Mouse (Mus musculus): ENCODE results near the gene Rarres1. TPM values are rescaled to one million over a fixed set of nuclear protein-coding genes. Genes with fewer than 3 reads are reported as not detected.

The Rarres1 gene
- polyA plus RNA-seq, 1 experiment from 2014 or later = 9.8 TPM

- peaks cover 11% of the 10 kb centered on the region; the same call in 1 of the 2 replicates for H3K4me1 ChIP-seq
- ATAC-seq (ENCODE audit: insufficient number of reproducible peaks, low FRiP score, low TSS enrichment, low read depth) = no peak
- H3K9ac ChIP-seq = no peak overlapping the region
- H3K27me3 ChIP-seq = no peaks in the 10 kb centered on the region
- peak overlapping the region; percentile 66 for H3K4me3 ChIP-seq
- no peaks in the 10 kb centered on the region for H3K9me3 ChIP-seq
- peak overlapping the region; percentile 83 for H3K4me2 ChIP-seq
- no peak overlapping the region; the same call in 1 of the 2 replicates for H3K27ac ChIP-seq
- WGBS = 28% methylated on average over 10 of the region's 10 CpGs
- H3K36me3 ChIP-seq = peaks cover 31% of the 10 kb centered on the region
Measured at GRCm38 (mm10) chr3:67462578-67462977, 52.7 kb downstream of the Rarres1 start.

GRCm38 (mm10) chr3:67462015-67462414 is 53.3 kb downstream of the Rarres1 start:
- Histone ChIP-seq H3K4me1 (peaks cover 11% of the 10 kb centered on the region; the same call in 1 of the 2 replicates), H3K9me3 (no peaks in the 10 kb centered on the region), H3K27me3 (no peaks in the 10 kb centered on the region), H3K27ac (no peak overlapping the region), H3K4me2 (peak overlapping the region; percentile 83; the same call in 1 of the 2 replicates), H3K9ac (no peak overlapping the region), H3K36me3 (peaks cover 36% of the 10 kb centered on the region), H3K4me3 (peak overlapping the region; percentile 66)
- no peak for ATAC-seq (ENCODE audit: insufficient number of reproducible peaks, low FRiP score, low TSS enrichment, low read depth)
- WGBS = 80% methylated on average over 7 of the region's 7 CpGs

GRCm38 (mm10) chr3:67459881-67460280 is 55.4 kb downstream of the Rarres1 start:
- H3K27ac ChIP-seq = no peak overlapping the region
- WGBS = 85% methylated on average over 3 of the region's 3 CpGs
- no peaks in the 10 kb centered on the region for H3K27me3 ChIP-seq

GRCm38 (mm10) chr3:67450601-67451210 is 64.6 kb downstream of the Rarres1 start:
- Histone ChIP-seq H3K36me3 (peaks cover 79% of the 10 kb centered on the region), H3K9ac (no peak overlapping the region), H3K9me3 (no peaks in the 10 kb centered on the region), H3K4me2 (no peak overlapping the region), H3K4me3 (no peak overlapping the region), H3K27me3 (no peaks in the 10 kb centered on the region), H3K4me1 (no peaks in the 10 kb centered on the region), H3K27ac (no peak overlapping the region)
- WGBS = 78% methylated on average over 5 of the region's 5 CpGs
- ATAC-seq (ENCODE audit: insufficient number of reproducible peaks, low FRiP score, low TSS enrichment, low read depth) = no peak

More at GRCm38 (mm10) chr3:67459881-67460280, 55.4 kb downstream of the Rarres1 start:
- Histone ChIP-seq H3K9ac (no peak overlapping the region), H3K4me2 (no peak overlapping the region), H3K4me3 (no peak overlapping the region), H3K36me3 (peaks cover 56% of the 10 kb centered on the region), H3K4me1 (peaks cover 11% of the 10 kb centered on the region; the same call in 1 of the 2 replicates), H3K9me3 (no peaks in the 10 kb centered on the region)
- no peak for ATAC-seq (ENCODE audit: insufficient number of reproducible peaks, low FRiP score, low TSS enrichment, low read depth)

GRCm38 (mm10) chr3:67449660-67450059 is 65.7 kb downstream of the Rarres1 start:
- H3K27ac ChIP-seq = no peak overlapping the region
- no peak for ATAC-seq (ENCODE audit: insufficient number of reproducible peaks, low FRiP score, low TSS enrichment, low read depth)
- no peak overlapping the region for H3K4me2 ChIP-seq
- H3K4me1 ChIP-seq = no peaks in the 10 kb centered on the region
- H3K9me3 ChIP-seq = no peaks in the 10 kb centered on the region
- H3K4me3 ChIP-seq = no peak overlapping the region
- H3K36me3 ChIP-seq = peaks cover 74% of the 10 kb centered on the region
- 93% methylated on average over 21 of the region's 21 CpGs for WGBS
- H3K9ac ChIP-seq = no peak overlapping the region
- H3K27me3 ChIP-seq = no peaks in the 10 kb centered on the region

GRCm38 (mm10) chr3:67447143-67447542 is 68.2 kb downstream of the Rarres1 start:
- peaks cover 70% of the 10 kb centered on the region for H3K36me3 ChIP-seq
- WGBS = 91% methylated on average over 2 of the region's 2 CpGs

GRCm38 (mm10) chr3:67434011-67434410 is 81.3 kb downstream of the Rarres1 start:
- H3K4me1 ChIP-seq = peaks cover 6% of the 10 kb centered on the region
- no peak overlapping the region for H3K4me2 ChIP-seq
- H3K36me3 ChIP-seq = peaks cover 48% of the 10 kb centered on the region
- 92% methylated on average over 6 of the region's 6 CpGs for WGBS
- ATAC-seq (ENCODE audit: insufficient number of reproducible peaks, low FRiP score, low TSS enrichment, low read depth) = no peak
- H3K4me3 ChIP-seq = no peak overlapping the region
- H3K27me3 ChIP-seq = no peaks in the 10 kb centered on the region
- H3K9ac ChIP-seq = no peak overlapping the region
- H3K27ac ChIP-seq = no peak overlapping the region
- no peaks in the 10 kb centered on the region for H3K9me3 ChIP-seq

More at GRCm38 (mm10) chr3:67447143-67447542, 68.2 kb downstream of the Rarres1 start:
- ATAC-seq (ENCODE audit: insufficient number of reproducible peaks, low FRiP score, low TSS enrichment, low read depth) = no peak
- H3K27me3 ChIP-seq = no peaks in the 10 kb centered on the region
- no peak overlapping the region for H3K4me3 ChIP-seq
- no peaks in the 10 kb centered on the region for H3K9me3 ChIP-seq
- H3K9ac ChIP-seq = no peak overlapping the region
- H3K4me2 ChIP-seq = no peak overlapping the region
- no peaks in the 10 kb centered on the region for H3K4me1 ChIP-seq
- H3K27ac ChIP-seq = no peak overlapping the region

GRCm38 (mm10) chr3:67429999-67430380 is 85.3 kb downstream of the Rarres1 start, which contains the start of gene Gfm1:
Gene Gfm1 (plus strand): TSS chr3:67430096.
- Histone ChIP-seq H3K4me3 (peak within 1 kb of the TSS; percentile 94), H3K4me1 (peaks cover 6% of the 10 kb centered on the region), H3K27ac (peak within 1 kb of the TSS; percentile 18; the same call in 1 of the 2 replicates), H3K27me3 (no peaks in the 10 kb centered on the region), H3K9ac (peak within 1 kb of the TSS; percentile 81), H3K4me2 (peak within 1 kb of the TSS; percentile 66), H3K9me3 (peaks cover 4% of the 10 kb centered on the region; the same call in 1 of the 2 replicates), H3K36me3 (peaks cover 19% of the 10 kb centered on the region)
- ATAC-seq (ENCODE audit: insufficient number of reproducible peaks, low FRiP score, low TSS enrichment, low read depth) = peak; percentile 80
- 0% methylated on average over 24 of the region's 24 CpGs for WGBS

- no peak; the same call in 1 of the 2 replicates for ATAC-seq (ENCODE audit: insufficient number of reproducible peaks, low FRiP score, low TSS enrichment, low read depth)
- peaks cover 6% of the 10 kb centered on the region for H3K4me1 ChIP-seq
- H3K27me3 ChIP-seq = no peaks in the 10 kb centered on the region
- H3K27ac ChIP-seq = no peak overlapping the region
- WGBS = 32% methylated on average over 8 of the region's 8 CpGs
- H3K36me3 ChIP-seq = peaks cover 17% of the 10 kb centered on the region
- H3K9me3 ChIP-seq = peaks cover 4% of the 10 kb centered on the region; the same call in 1 of the 2 replicates
- H3K9ac ChIP-seq = peak overlapping the region; percentile 81; the same call in 1 of the 2 replicates
- H3K4me3 ChIP-seq = peak overlapping the region; percentile 94
- peak overlapping the region; percentile 66 for H3K4me2 ChIP-seq
Measured at GRCm38 (mm10) chr3:67429338-67429998, 85.9 kb downstream of the Rarres1 start.

Other genes with a start within 250 kb of the Rarres1 start
- gene Mlf1, start 141.4 kb downstream of the Rarres1 start, polyA plus RNA-seq (2015; fragmentation: Nextera tagmentation; extraction: Ambion mirVana) = 18.8 and 34.0 TPM in 2 replicates
- gene Gm17402, start 140.4 kb downstream of the Rarres1 start, polyA plus RNA-seq (2015; fragmentation: Nextera tagmentation; extraction: Ambion mirVana) = not detected in 2 replicates
- gene Gfm1, start 85.4 kb downstream of the Rarres1 start, polyA plus RNA-seq (2015; fragmentation: Nextera tagmentation; extraction: Ambion mirVana) = 35.5 and 41.5 TPM in 2 replicates
- 122 and 128 TPM in 2 replicates for gene Lxn, start 51.6 kb downstream of the Rarres1 start, polyA plus RNA-seq (2015; fragmentation: Nextera tagmentation; extraction: Ambion mirVana)
- 57.4 and 58.5 TPM in 2 replicates for gene Mfsd1, start 67.2 kb upstream of the Rarres1 start, polyA plus RNA-seq (2015; fragmentation: Nextera tagmentation; extraction: Ambion mirVana)

Data from limb, embryonic 15.5 days (tissue).